Mouse (Mus musculus) ES-E14 (cell line): ENCODE measurements at regions not wholly inside any gene's neighbourhood (a gene's known extent, or its start where the extent isn't known, plus 50 kb on each side); places are given as distances from the start of the nearest gene placed in this dataset.

ENCODE experiments used
- CHD2 ChIP-seq: IDR thresholded peaks from 2 replicates; pipeline ENCODE4 v1.6.1; 2014; ENCODE audit warnings: mild to moderate bottlenecking, low read depth, low read length, inconsistent platforms
- HCFC1 ChIP-seq: IDR thresholded peaks from 2 replicates; pipeline ENCODE4 v1.6.1; 2012; ENCODE audit warnings: low read length, inconsistent platforms, borderline replicate concordance; ENCODE audit not compliant: insufficient read depth
- MAFK ChIP-seq: IDR thresholded peaks from 2 replicates; pipeline ENCODE4 v1.6.1; 2014; ENCODE audit warnings: mild to moderate bottlenecking, low read depth, low read length, inconsistent platforms; ENCODE audit not compliant: insufficient read depth
- ZC3H11A ChIP-seq: IDR thresholded peaks from 2 replicates; pipeline ENCODE4 v1.6.1; 2012; ENCODE audit warnings: low read depth, mild to moderate bottlenecking, inconsistent platforms, low read length, borderline replicate concordance
- ZNF384 ChIP-seq: IDR thresholded peaks from 2 replicates; pipeline ENCODE4 v1.6.1; 2012; ENCODE audit warnings: low read depth, low read length, inconsistent platforms

GRCm38 (mm10) chr14:28626951-28627350 is 122.4 kb downstream of the Wnt5a start:
- TF ChIP-seq ZC3H11A (no peak), CHD2 (no peak), MAFK (no peak), ZNF384 (no peak), HCFC1 (no peak)
